ENCODE assay signal across 13 mouse cellular contexts in genomic region chr5:36677907-36678306, GRCm38 (mm10).
"Had no signal": no experiment of that assay in that cellular context is flagged by ENCODE, and none has a peak within 500 bp of the region (broad histone marks: within the 10 kb centered on the region; RNA-seq: fewer than 3 reads in every experiment).

No protein-coding gene starts in this region.

- ATAC-seq: intestine, embryonic 15.5 days; midbrain, embryonic 13.5 days had no signal

- H3K4me3 ChIP-seq: intestine, embryonic 15.5 days; limb, embryonic 12.5 days; lung, embryonic 15.5 days; midbrain, embryonic 13.5 days; myocyte; neural tube, embryonic 15.5 days had no signal

- H3K36me3 ChIP-seq: intestine, embryonic 15.5 days; limb, embryonic 12.5 days; lung, embryonic 15.5 days; midbrain, embryonic 13.5 days; neural tube, embryonic 15.5 days had no signal

- H3K9me3 ChIP-seq: intestine, embryonic 15.5 days; limb, embryonic 12.5 days; lung, embryonic 15.5 days; midbrain, embryonic 13.5 days; neural tube, embryonic 15.5 days had no signal

- H3K4me2 ChIP-seq: intestine, embryonic 15.5 days; limb, embryonic 12.5 days; lung, embryonic 15.5 days; midbrain, embryonic 13.5 days; neural tube, embryonic 15.5 days had no signal

- DNase-seq: kidney, adult 18-20 months; kidney, postnatal 25 days; lung, postnatal 14 days; right cerebral cortex, adult 18-20 months; right cerebral cortex, postnatal 25 days; thymus, postnatal 4 days had no signal

- H3K27me3 ChIP-seq: intestine, embryonic 15.5 days; limb, embryonic 12.5 days; lung, embryonic 15.5 days; midbrain, embryonic 13.5 days; neural tube, embryonic 15.5 days had no signal

- H3K9ac ChIP-seq: intestine, embryonic 15.5 days; limb, embryonic 12.5 days; lung, embryonic 15.5 days; midbrain, embryonic 13.5 days; neural tube, embryonic 15.5 days had no signal

- H3K27ac ChIP-seq: intestine, embryonic 15.5 days; limb, embryonic 12.5 days; lung, embryonic 15.5 days; macrophage; midbrain, embryonic 13.5 days; neural tube, embryonic 15.5 days had no signal
